Mouse (Mus musculus): ENCODE data around the gene Trpm1. TPM values are rescaled to one million over a fixed set of nuclear protein-coding genes. Genes with fewer than 3 reads are reported as not detected.

The Trpm1 gene
- polyA plus RNA-seq, 1 experiment from 2014 or later = 1.7 TPM

- Histone ChIP-seq H3K36me3 (ENCODE audit: control insufficient read depth, insufficient read depth, low read length) (no peaks in the 10 kb centered on the region), H3K9ac (ENCODE audit: low read length) (no peak overlapping the region), H3K27me3 (ENCODE audit: control insufficient read depth, insufficient read depth, low read length) (no peaks in the 10 kb centered on the region), H3K27ac (replicated peaks; ENCODE audit: low read depth, low read length) (no peak overlapping the region), H3K4me3 (ENCODE audit: low read depth, low read length) (no peak overlapping the region), H3K4me2 (ENCODE audit: low read depth, severe bottlenecking) (no peak overlapping the region), H3K9me3 (ENCODE audit: control insufficient read depth, low read length) (no peaks in the 10 kb centered on the region), H3K4me1 (ENCODE audit: control insufficient read depth, insufficient read depth, low read length) (peaks cover 3% of the 10 kb centered on the region; the same call in 1 of the 2 replicates)
- WGBS = 63% methylated on average over 7 of the region's 7 CpGs
- ATAC-seq (ENCODE audit: insufficient number of reproducible peaks, low FRiP score, low TSS enrichment, low read depth) = no peak
- no peak for DNase-seq (ENCODE audit: low spot score)
Measured at GRCm38 (mm10) chr7:64159612-64160591, 6.3 kb downstream of the Trpm1 start.

- Histone ChIP-seq H3K36me3 (ENCODE audit: control insufficient read depth, insufficient read depth, low read length) (no peaks in the 10 kb centered on the region), H3K9ac (ENCODE audit: low read length) (no peak overlapping the region), H3K27me3 (ENCODE audit: control insufficient read depth, insufficient read depth, low read length) (no peaks in the 10 kb centered on the region), H3K4me2 (ENCODE audit: low read depth, severe bottlenecking) (no peak overlapping the region), H3K4me1 (ENCODE audit: control insufficient read depth, insufficient read depth, low read length) (peaks cover 3% of the 10 kb centered on the region; the same call in 1 of the 2 replicates), H3K27ac (replicated peaks; ENCODE audit: low read depth, low read length) (no peak overlapping the region), H3K9me3 (ENCODE audit: control insufficient read depth, low read length) (no peaks in the 10 kb centered on the region), H3K4me3 (ENCODE audit: low read depth, low read length) (no peak overlapping the region)
- DNase-seq (ENCODE audit: low spot score) = no peak
- ATAC-seq (ENCODE audit: insufficient number of reproducible peaks, low FRiP score, low TSS enrichment, low read depth) = no peak
- 75% methylated on average over 10 of the region's 10 CpGs for WGBS
Measured at GRCm38 (mm10) chr7:64160737-64161470, 7.3 kb downstream of the Trpm1 start.

- Histone ChIP-seq H3K9me3 (ENCODE audit: control insufficient read depth, low read length) (no peaks in the 10 kb centered on the region), H3K27ac (replicated peaks; ENCODE audit: low read depth, low read length) (no peak overlapping the region), H3K4me1 (ENCODE audit: control insufficient read depth, insufficient read depth, low read length) (peaks cover 3% of the 10 kb centered on the region; the same call in 1 of the 2 replicates), H3K4me3 (ENCODE audit: low read depth, low read length) (no peak overlapping the region), H3K36me3 (ENCODE audit: control insufficient read depth, insufficient read depth, low read length) (no peaks in the 10 kb centered on the region), H3K9ac (ENCODE audit: low read length) (no peak overlapping the region), H3K27me3 (ENCODE audit: control insufficient read depth, insufficient read depth, low read length) (no peaks in the 10 kb centered on the region), H3K4me2 (ENCODE audit: low read depth, severe bottlenecking) (no peak overlapping the region)
- 75% methylated on average over 7 of the region's 7 CpGs for WGBS
- no peak for DNase-seq (ENCODE audit: low spot score)
- ATAC-seq (ENCODE audit: insufficient number of reproducible peaks, low FRiP score, low TSS enrichment, low read depth) = no peak
Measured at GRCm38 (mm10) chr7:64161990-64162389, 8.4 kb downstream of the Trpm1 start.

- Histone ChIP-seq H3K4me3 (ENCODE audit: low read depth, low read length) (no peak overlapping the region), H3K27me3 (ENCODE audit: control insufficient read depth, insufficient read depth, low read length) (no peaks in the 10 kb centered on the region), H3K27ac (replicated peaks; ENCODE audit: low read depth, low read length) (no peak overlapping the region), H3K36me3 (ENCODE audit: control insufficient read depth, insufficient read depth, low read length) (no peaks in the 10 kb centered on the region), H3K9me3 (ENCODE audit: control insufficient read depth, low read length) (no peaks in the 10 kb centered on the region), H3K4me1 (ENCODE audit: control insufficient read depth, insufficient read depth, low read length) (peaks cover 3% of the 10 kb centered on the region; the same call in 1 of the 2 replicates), H3K9ac (ENCODE audit: low read length) (no peak overlapping the region), H3K4me2 (ENCODE audit: low read depth, severe bottlenecking) (no peak overlapping the region)
- ATAC-seq (ENCODE audit: insufficient number of reproducible peaks, low FRiP score, low TSS enrichment, low read depth) (no peak), DNase-seq (ENCODE audit: low spot score) (no peak)
- WGBS = 84% methylated on average over 3 of the region's 3 CpGs
Measured at GRCm38 (mm10) chr7:64163086-64163485, 9.5 kb downstream of the Trpm1 start.

GRCm38 (mm10) chr7:64163890-64164289 lies 10.3 kb downstream of the Trpm1 start:
- H3K4me2 ChIP-seq (ENCODE audit: low read depth, severe bottlenecking) = no peak overlapping the region
- ATAC-seq (ENCODE audit: insufficient number of reproducible peaks, low FRiP score, low TSS enrichment, low read depth) (no peak), DNase-seq (ENCODE audit: low spot score) (no peak)
- H3K27me3 ChIP-seq (ENCODE audit: control insufficient read depth, insufficient read depth, low read length) = no peaks in the 10 kb centered on the region
- 88% methylated on average over 1 of the region's 1 CpGs for WGBS
- H3K36me3 ChIP-seq (ENCODE audit: control insufficient read depth, insufficient read depth, low read length) = no peaks in the 10 kb centered on the region
- H3K4me3 ChIP-seq (ENCODE audit: low read depth, low read length) = no peak overlapping the region
- H3K9ac ChIP-seq (ENCODE audit: low read length) = no peak overlapping the region
- H3K9me3 ChIP-seq (ENCODE audit: control insufficient read depth, low read length) = no peaks in the 10 kb centered on the region
- no peak overlapping the region for H3K27ac ChIP-seq (replicated peaks; ENCODE audit: low read depth, low read length)
- H3K4me1 ChIP-seq (ENCODE audit: control insufficient read depth, insufficient read depth, low read length) = peaks cover 3% of the 10 kb centered on the region; the same call in 1 of the 2 replicates

- no peaks in the 10 kb centered on the region for H3K9me3 ChIP-seq (ENCODE audit: control insufficient read depth, low read length)
- no peak overlapping the region for H3K4me2 ChIP-seq (ENCODE audit: low read depth, severe bottlenecking)
- 58% methylated on average over 3 of the region's 3 CpGs for WGBS
- no peak overlapping the region for H3K9ac ChIP-seq (ENCODE audit: low read length)
- DNase-seq (ENCODE audit: low spot score) (peak; percentile 46), ATAC-seq (ENCODE audit: insufficient number of reproducible peaks, low FRiP score, low TSS enrichment, low read depth) (no peak)
- no peak overlapping the region for H3K27ac ChIP-seq (replicated peaks; ENCODE audit: low read depth, low read length)
- no peaks in the 10 kb centered on the region for H3K4me1 ChIP-seq (ENCODE audit: control insufficient read depth, insufficient read depth, low read length)
- H3K27me3 ChIP-seq (ENCODE audit: control insufficient read depth, insufficient read depth, low read length) = no peaks in the 10 kb centered on the region
- no peaks in the 10 kb centered on the region for H3K36me3 ChIP-seq (ENCODE audit: control insufficient read depth, insufficient read depth, low read length)
- no peak overlapping the region for H3K4me3 ChIP-seq (ENCODE audit: low read depth, low read length)
Measured at GRCm38 (mm10) chr7:64164997-64165396, 11.4 kb downstream of the Trpm1 start.

GRCm38 (mm10) chr7:64166025-64166424 lies 12.4 kb downstream of the Trpm1 start:
- no peak for ATAC-seq (ENCODE audit: insufficient number of reproducible peaks, low FRiP score, low TSS enrichment, low read depth)
- Histone ChIP-seq H3K36me3 (ENCODE audit: control insufficient read depth, insufficient read depth, low read length) (no peaks in the 10 kb centered on the region), H3K4me1 (ENCODE audit: control insufficient read depth, insufficient read depth, low read length) (no peaks in the 10 kb centered on the region), H3K4me2 (ENCODE audit: low read depth, severe bottlenecking) (no peak overlapping the region), H3K9ac (ENCODE audit: low read length) (no peak overlapping the region), H3K4me3 (ENCODE audit: low read depth, low read length) (no peak overlapping the region), H3K27me3 (ENCODE audit: control insufficient read depth, insufficient read depth, low read length) (no peaks in the 10 kb centered on the region), H3K27ac (replicated peaks; ENCODE audit: low read depth, low read length) (no peak overlapping the region), H3K9me3 (ENCODE audit: control insufficient read depth, low read length) (no peaks in the 10 kb centered on the region)
- DNase-seq (ENCODE audit: low spot score) = no peak
- WGBS = 71% methylated on average over 3 of the region's 3 CpGs

- Histone ChIP-seq H3K4me2 (ENCODE audit: low read depth, severe bottlenecking) (no peak overlapping the region), H3K4me3 (ENCODE audit: low read depth, low read length) (no peak overlapping the region), H3K4me1 (ENCODE audit: control insufficient read depth, insufficient read depth, low read length) (no peaks in the 10 kb centered on the region), H3K27me3 (ENCODE audit: control insufficient read depth, insufficient read depth, low read length) (no peaks in the 10 kb centered on the region), H3K9me3 (ENCODE audit: control insufficient read depth, low read length) (no peaks in the 10 kb centered on the region), H3K27ac (replicated peaks; ENCODE audit: low read depth, low read length) (no peak overlapping the region), H3K9ac (ENCODE audit: low read length) (no peak overlapping the region), H3K36me3 (ENCODE audit: control insufficient read depth, insufficient read depth, low read length) (no peaks in the 10 kb centered on the region)
- no peak for DNase-seq (ENCODE audit: low spot score)
- no peak for ATAC-seq (ENCODE audit: insufficient number of reproducible peaks, low FRiP score, low TSS enrichment, low read depth)
Measured at GRCm38 (mm10) chr7:64166724-64167123, 13.1 kb downstream of the Trpm1 start.

All from limb, embryonic 11.5 days (tissue).